Mouse (Mus musculus) spleen, adult 2 months (tissue): ENCODE data around the gene Aff3.

Experiments
- CTCF ChIP-seq: fragments of 200-500 bp; IDR thresholded peaks from 2 replicates; pipeline ENCODE4 v1.5.1; 2011; ENCODE audit warnings: mild to moderate bottlenecking, inconsistent platforms; ENCODE audit not compliant: insufficient read depth, insufficient read length, insufficient replicate concordance; ENCODE audit errors: extremely low read depth
- POLR2A ChIP-seq: fragments of 200-500 bp; IDR thresholded peaks from 2 replicates; pipeline ENCODE4 v1.6.1; 2011; ENCODE audit warnings: low read depth, low read length, inconsistent platforms

DNA sequence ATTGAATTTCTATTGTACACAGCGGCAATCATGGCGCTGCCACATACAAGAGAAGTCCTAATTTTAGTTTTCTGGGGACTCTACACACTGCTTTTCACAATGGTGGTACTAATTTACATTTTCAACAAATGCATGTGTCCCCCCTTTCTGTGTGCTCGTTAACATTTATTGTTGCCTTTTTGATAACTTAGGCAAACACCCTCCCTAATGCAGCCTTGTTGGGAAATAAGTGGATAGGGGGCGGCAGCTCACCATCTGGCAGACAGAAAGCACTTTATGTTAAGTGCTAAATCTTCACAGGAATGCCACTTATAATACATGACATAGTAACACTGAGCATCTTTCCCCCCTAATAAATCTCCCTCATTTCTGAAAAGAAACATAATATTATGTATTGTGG, 282.1 kb downstream of the Aff3 start:
- TF ChIP-seq POLR2A (no peak), CTCF (no peak)
